Mouse (Mus musculus) E14TG2a.4 (cell line): ENCODE results near the gene Csf3r.

ENCODE experiments used
- CTCF ChIP-seq: conservative IDR thresholded peaks from 2 replicates; pipeline ENCODE4 v1.5.1; 2014; ENCODE audit warnings: low read length
- NANOG ChIP-seq: IDR thresholded peaks from 2 replicates; pipeline ENCODE4 v1.6.1; 2014; ENCODE audit warnings: borderline replicate concordance, low read length, mixed read lengths
- POU5F1 ChIP-seq: IDR thresholded peaks from 2 replicates; pipeline ENCODE4 v1.6.1; 2014; ENCODE audit warnings: low read length, borderline replicate concordance

- TF ChIP-seq CTCF: no peak
- no peak for TF ChIP-seq NANOG
- no peak for TF ChIP-seq POU5F1
Observed at GRCm38 (mm10) chr4:126058997-126059362, 34.6 kb downstream of the Csf3r start.
